In genomic region chr13:46928961-46929691, GRCm38 (mm10) we compare ENCODE assay signal across 8 mouse cellular contexts. TPM values are rescaled to one million over a fixed set of nuclear protein-coding genes. Genes with fewer than 3 reads are reported as not detected.
DNase-seq lines count a peak whose midpoint lies in the region; ATAC-seq and TF ChIP-seq lines count a peak whose summit lies in the region.

No protein-coding gene starts in this region.

- H3K36me3 ChIP-seq in embryonic facial prominence, embryonic 10.5 days (replicated peaks) = peaks cover 27% of the 10 kb centered on the region
- H3K36me3 ChIP-seq in heart, adult 2 months (ENCODE audit: control insufficient read depth, insufficient read depth, low read length) = peaks cover 4% of the 10 kb centered on the region; the same call in 1 of the 2 replicates
- no peaks in the 10 kb centered on the region for H3K36me3 ChIP-seq in stomach, embryonic 16.5 days (ENCODE audit: control insufficient read depth, insufficient read depth, low read length)

- 0 out of 2 replicates have a peak, but pooled peaks have one; percentile 12 for TF ChIP-seq CTCF in heart, adult 2 months (IDR thresholded peaks at IDR 0.05)

- DNase-seq in thymus, adult 18-20 months = peak; percentile 5 to 6
- no peak for DNase-seq in thymus, postnatal 0 days (ENCODE audit: low spot score)
- peak; percentile 74 for DNase-seq in embryonic facial prominence, embryonic 10.5 days (ENCODE audit: low spot score)
- peak; percentile 78 to 82 for DNase-seq in heart, adult 2 months
- peak; percentile 11 to 37 for DNase-seq in kidney, adult 8-10 months
- peak; percentile 37 for DNase-seq in liver
- DNase-seq in naive thymus-derived CD4-positive, alpha-beta T cell, adult 2 months (ENCODE audit: low read depth) = peak; percentile 6

- no peak for TF ChIP-seq POLR2A in heart, adult 2 months (IDR thresholded peaks at IDR 0.05; ENCODE audit: insufficient read depth, low read depth, low read length)

- intact Hi-C loops in heart, adult 2 months (cut with DNase I) = no loop called here

- peak overlapping the region; percentile 87 for H3K9ac ChIP-seq in heart, adult 2 months (ENCODE audit: low read depth, low read length)
- H3K9ac ChIP-seq in stomach, embryonic 16.5 days (ENCODE audit: low read length) = peak overlapping the region; percentile 84

- peak overlapping the region; percentile 96 for H3K27ac ChIP-seq in embryonic facial prominence, embryonic 10.5 days (replicated peaks)
- peak overlapping the region; percentile 98 for H3K27ac ChIP-seq in heart, adult 2 months
- peak overlapping the region; percentile 99 for H3K27ac ChIP-seq in stomach, embryonic 16.5 days (ENCODE audit: low read length)

- H3K4me1 ChIP-seq in embryonic facial prominence, embryonic 10.5 days = peaks cover 30% of the 10 kb centered on the region
- peaks cover 4% of the 10 kb centered on the region for H3K4me1 ChIP-seq in heart, adult 2 months (ENCODE audit: control insufficient read depth, insufficient read depth, low read length)
- H3K4me1 ChIP-seq in stomach, embryonic 16.5 days (ENCODE audit: control insufficient read depth, insufficient read depth, low read length) = peaks cover 13% of the 10 kb centered on the region; the same call in 1 of the 2 replicates

- H3K9me3 ChIP-seq in embryonic facial prominence, embryonic 10.5 days = no peaks in the 10 kb centered on the region
- no peaks in the 10 kb centered on the region for H3K9me3 ChIP-seq in stomach, embryonic 16.5 days (replicated peaks; ENCODE audit: control insufficient read depth, low read length)

- H3K4me3 ChIP-seq in embryonic facial prominence, embryonic 10.5 days = peak overlapping the region; percentile 85
- peak overlapping the region; percentile 89 for H3K4me3 ChIP-seq in heart, adult 2 months
- peak overlapping the region; percentile 84 for H3K4me3 ChIP-seq in stomach, embryonic 16.5 days (replicated peaks; ENCODE audit: low read length)

- 2% methylated on average over 60 of the region's 60 CpGs for WGBS in embryonic facial prominence, embryonic 10.5 days
- WGBS in heart, adult 2 months = 5% methylated on average over 60 of the region's 60 CpGs
- under 1% methylated on average over 58 of the region's 60 CpGs for WGBS in stomach, embryonic 16.5 days

- TF ChIP-seq EP300 in heart, adult 2 months (IDR thresholded peaks at IDR 0.05; ENCODE audit: insufficient read depth, low read depth, low read length) = no peak

- H3K79me2 ChIP-seq in heart, adult 2 months (replicated peaks; ENCODE audit: control insufficient read depth, insufficient read depth, low read length) = peaks cover 5% of the 10 kb centered on the region

- peak; percentile 60 for ATAC-seq in stomach, embryonic 16.5 days (ENCODE audit: insufficient read depth, low FRiP score)

- H3K27me3 ChIP-seq in embryonic facial prominence, embryonic 10.5 days (replicated peaks; ENCODE audit: low read depth, poor library complexity, severe bottlenecking) = peaks cover 24% of the 10 kb centered on the region
- H3K27me3 ChIP-seq in heart, adult 2 months (ENCODE audit: control insufficient read depth, insufficient read depth, low read length) = no peaks in the 10 kb centered on the region
- no peaks in the 10 kb centered on the region for H3K27me3 ChIP-seq in stomach, embryonic 16.5 days (ENCODE audit: control insufficient read depth, insufficient read depth, low read length)

- peak overlapping the region; percentile 86 for H3K4me2 ChIP-seq in stomach, embryonic 16.5 days (ENCODE audit: low read depth, low read length)

RNA-seq across cellular contexts. Expression of gene Kif13a, which starts 0.5 kb away (rescaled TPM):
- 5.5 and 6.3 TPM in 2 replicates for polyA plus RNA-seq in thymus, postnatal 0 days (2015; fragmentation: Nextera tagmentation; extraction: Ambion mirVana)
- 17.0 and 20.7 TPM in 2 replicates for polyA plus RNA-seq in embryonic facial prominence, embryonic 10.5 days (2016; fragmentation: Nextera tagmentation; extraction: Ambion mirVana)
- 100 to 1,000 TPM; 108 to 113 TPM for total RNA-seq in heart, adult 2 months (2021)
- polyA plus RNA-seq in heart, adult 2 months (2012; rRNA removed) = 49.8 and 75.4 TPM in 2 replicates
- 7.9 and 9.1 TPM in 2 replicates for polyA plus RNA-seq in stomach, embryonic 16.5 days (2015; fragmentation: Nextera tagmentation; extraction: Ambion mirVana)
